Mouse (Mus musculus) liver, postnatal 0 days (tissue): ENCODE measurements around the gene Cux2. TPM values are rescaled to one million over a fixed set of nuclear protein-coding genes. Genes with fewer than 3 reads are reported as not detected.
A peak's percentile ranks its signal among the peaks of the same experiment; 100 is the strongest.

Source experiments
- ATAC-seq: fragments of 200-750 bp; cut with Nextera tagmentation; 2 replicates; pipeline ENCODE4 v1.8.0; 2017; ENCODE audit warnings: mild to moderate bottlenecking, moderate library complexity
- DNase-seq: peaks from one replicate; pipeline ENCODE4 v3.0.0-alpha.2; 2016
- H3K27ac ChIP-seq: fragments of 300-500 bp; sonication (generic); 2 replicates; pipeline ENCODE4 v1.5.1; 2014; ENCODE audit warnings: antibody characterized with exemption, moderate library complexity, mild to moderate bottlenecking, low read depth
- H3K27me3 ChIP-seq: fragments of 300-500 bp; sonication (generic); 2 replicates; pipeline ENCODE4 v1.6.1; 2014; ENCODE audit warnings: low read length, control low read depth, mixed read lengths; ENCODE audit not compliant: insufficient read depth
- H3K36me3 ChIP-seq: fragments of 300-500 bp; sonication (generic); replicated peaks from 2 replicates; pipeline ENCODE4 v1.6.1; 2014; ENCODE audit warnings: mild to moderate bottlenecking, control low read depth, low read length, moderate library complexity, mixed read lengths; ENCODE audit not compliant: insufficient read depth
- H3K4me1 ChIP-seq: fragments of 300-500 bp; sonication (generic); 2 replicates; pipeline ENCODE4 v1.6.1; 2014; ENCODE audit warnings: antibody characterized with exemption, mild to moderate bottlenecking, control low read depth; ENCODE audit not compliant: insufficient read depth
- H3K4me2 ChIP-seq: fragments of 300-500 bp; sonication (generic); 2 replicates; pipeline ENCODE4 v1.6.1; 2014; ENCODE audit warnings: low read depth, mild to moderate bottlenecking, low read length, moderate library complexity, mixed read lengths
- H3K4me3 ChIP-seq: fragments of 300-500 bp; sonication (generic); 2 replicates; pipeline ENCODE4 v1.5.1; 2014; ENCODE audit warnings: low read depth, low read length
- H3K9ac ChIP-seq: fragments of 300-500 bp; sonication (generic); replicated peaks from 2 replicates; pipeline ENCODE4 v1.6.1; 2014; ENCODE audit warnings: mild to moderate bottlenecking, moderate library complexity
- H3K9me3 ChIP-seq: fragments of 300-500 bp; sonication (generic); 2 replicates; pipeline ENCODE4 v1.6.1; 2016; ENCODE audit warnings: mild to moderate bottlenecking, control low read depth, low read length, mixed read lengths
- CTCF ChIP-seq: sonication (generic); IDR thresholded peaks from 2 replicates; pipeline ENCODE4 v1.5.1; 2016; ENCODE audit warnings: antibody characterized with exemption, low read depth
- EP300 ChIP-seq: IDR thresholded peaks from 2 replicates; pipeline ENCODE4 v1.6.1; 2016; ENCODE audit warnings: antibody characterized with exemption, low read depth, mild to moderate bottlenecking
- WGBS: fragments of 180-500 bp; shearing (Covaris S2); extraction: QIAGEN DNeasy Blood & Tissue Kit; methylation state at CpG from one replicate; pipeline ENCODE4 v1.1.7; 2014; ENCODE audit not compliant: insufficient replicate concordance; 5-methylcytosine and 5-hydroxymethylcytosine counted together
- polyA plus RNA-seq: library from polyadenylated mRNA; unstranded; fragments of >200 nt; fragmentation: Nextera tagmentation; extraction: Ambion mirVana; gene quantifications from 2 replicates; pipeline ENCODE4 v1.2.1, GENCODE M21; 2015

The Cux2 gene
- polyA plus RNA-seq, 1 experiment from 2014 or later, result 3.5 TPM

DNA sequence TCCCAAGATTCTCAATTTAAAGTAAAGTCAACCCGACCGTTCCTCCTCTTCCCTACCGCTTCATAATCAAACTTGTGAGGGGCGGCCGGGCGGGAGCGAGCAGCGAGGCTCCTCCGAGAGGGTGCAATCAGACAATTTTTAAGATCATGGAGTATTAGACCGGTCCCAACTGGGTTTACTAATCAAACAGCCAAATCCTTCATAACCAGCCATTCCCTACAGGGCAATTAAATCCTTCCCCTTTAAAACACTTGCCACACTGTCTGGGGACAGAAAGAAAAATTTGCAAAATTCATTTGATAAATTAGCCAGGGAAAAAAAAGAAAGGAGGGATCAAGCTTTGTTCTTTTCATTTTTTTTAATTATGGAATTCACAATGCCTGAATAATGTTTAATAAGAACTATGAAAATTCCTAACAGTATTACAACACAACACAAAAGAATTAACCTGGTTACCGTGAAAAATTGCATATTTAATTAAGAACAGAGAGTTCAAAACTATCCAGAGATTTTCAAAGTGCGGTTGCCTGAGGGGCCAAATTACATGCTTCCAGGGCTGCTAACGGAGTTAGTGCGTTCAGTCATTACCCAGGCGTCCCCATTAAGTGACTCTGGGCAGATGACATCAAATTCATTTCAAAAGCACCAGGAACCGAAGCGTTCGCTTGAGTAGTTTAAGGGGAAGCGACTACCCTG, 17.3 kb downstream of the Cux2 start:
- no peak for ATAC-seq
- 77% methylated on average over 19 of the region's 19 CpGs for WGBS
- TF ChIP-seq CTCF (no peak), EP300 (no peak)

DNA sequence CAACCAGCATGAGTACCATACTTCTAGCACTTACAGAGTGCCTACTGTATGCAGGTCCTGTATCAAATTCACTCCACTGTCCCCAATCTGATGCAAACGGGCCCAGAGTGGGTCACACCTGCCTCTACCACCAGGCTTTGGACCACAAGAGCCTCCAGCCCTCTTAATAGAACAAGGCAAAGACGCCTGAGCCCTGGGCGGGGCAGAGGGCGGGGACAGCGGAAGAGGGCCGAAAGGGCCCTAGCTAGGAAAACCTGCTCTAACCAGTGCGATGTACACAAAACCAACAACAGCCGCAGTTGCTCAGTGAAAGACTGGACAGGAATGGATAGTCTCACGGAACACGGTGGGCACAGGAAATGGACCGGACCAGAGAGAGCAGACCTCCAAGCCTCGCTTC, 18.8 kb downstream of the Cux2 start:
- no peaks in the 10 kb centered on the region for H3K36me3 ChIP-seq
- H3K27ac ChIP-seq, result no peak overlapping the region
- no peaks in the 10 kb centered on the region for H3K9me3 ChIP-seq
- no peaks in the 10 kb centered on the region for H3K27me3 ChIP-seq
- no peak overlapping the region for H3K9ac ChIP-seq
- ATAC-seq (no peak), DNase-seq (no peak)
- no peak overlapping the region for H3K4me2 ChIP-seq
- no peak for TF ChIP-seq EP300
- no peak for TF ChIP-seq CTCF
- H3K4me1 ChIP-seq, result peaks cover 7% of the 10 kb centered on the region; the same call in 1 of the 2 replicates
- 66% methylated on average over 12 of the region's 12 CpGs for WGBS
- no peak overlapping the region for H3K4me3 ChIP-seq

More for the DNA sequence above, 17.3 kb downstream of the Cux2 start:
- Histone ChIP-seq H3K9ac (no peak overlapping the region), H3K4me2 (no peak overlapping the region), H3K36me3 (no peaks in the 10 kb centered on the region), H3K27ac (no peak overlapping the region), H3K27me3 (no peaks in the 10 kb centered on the region), H3K4me3 (no peak overlapping the region), H3K4me1 (no peaks in the 10 kb centered on the region), H3K9me3 (no peaks in the 10 kb centered on the region)
- DNase-seq, result no peak

GRCm38 (mm10) chr5:122030640-122031039, 19.3 kb downstream of the Cux2 start:
- TF ChIP-seq EP300 (no peak), CTCF (no peak)
- WGBS, result 54% methylated on average over 11 of the region's 11 CpGs
- H3K4me3 ChIP-seq, result no peak overlapping the region
- DNase-seq (no peak), ATAC-seq (no peak)
- H3K9me3 ChIP-seq, result no peaks in the 10 kb centered on the region
- H3K4me2 ChIP-seq, result no peak overlapping the region
- H3K9ac ChIP-seq, result no peak overlapping the region
- H3K27ac ChIP-seq, result no peak overlapping the region
- no peaks in the 10 kb centered on the region for H3K36me3 ChIP-seq
- no peaks in the 10 kb centered on the region for H3K27me3 ChIP-seq
- H3K4me1 ChIP-seq, result peaks cover 7% of the 10 kb centered on the region; the same call in 1 of the 2 replicates

DNA sequence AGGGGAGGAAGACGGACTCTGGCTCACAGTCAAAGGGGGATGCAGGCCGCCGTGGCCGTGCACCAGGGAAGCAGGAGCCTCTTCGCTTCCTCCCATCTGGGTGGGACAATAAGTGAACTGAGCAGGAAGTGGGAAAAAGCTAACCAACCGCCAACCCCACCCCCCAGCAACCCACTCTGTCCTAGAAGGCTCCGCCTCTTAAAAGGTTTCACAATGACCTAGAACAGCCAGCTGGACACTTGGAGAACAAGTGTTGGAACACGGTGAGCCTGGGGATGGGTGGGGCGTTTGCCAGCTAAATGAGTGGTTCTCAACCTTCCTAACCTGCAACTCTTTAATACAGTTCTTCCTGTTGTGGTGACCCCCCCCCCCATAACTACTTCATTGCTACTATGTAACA, 23.1 kb downstream of the Cux2 start:
- Histone ChIP-seq H3K4me2 (peak overlapping the region; percentile 59), H3K27me3 (no peaks in the 10 kb centered on the region), H3K36me3 (no peaks in the 10 kb centered on the region)

GRCm38 (mm10) chr5:122026284-122026683, 23.6 kb downstream of the Cux2 start:
- Histone ChIP-seq H3K4me1 (peaks cover 9% of the 10 kb centered on the region), H3K4me3 (0 out of 2 replicates have a peak overlapping the region, but pooled peaks have one; percentile 20), H3K27ac (peak overlapping the region; percentile 93), H3K36me3 (no peaks in the 10 kb centered on the region), H3K9me3 (peaks cover 4% of the 10 kb centered on the region), H3K9ac (no peak overlapping the region), H3K27me3 (no peaks in the 10 kb centered on the region), H3K4me2 (peak overlapping the region; percentile 59)
- ATAC-seq, result peak; percentile 91
- peak; percentile 61 for DNase-seq
- WGBS, result 43% methylated on average over 7 of the region's 7 CpGs
- peak; percentile 48; the same call in 1 of the 2 replicates for TF ChIP-seq EP300
- TF ChIP-seq CTCF, result no peak

More for the DNA sequence above, 23.1 kb downstream of the Cux2 start:
- H3K9ac ChIP-seq, result no peak overlapping the region; the same call in 1 of the 2 replicates
- 38% methylated on average over 9 of the region's 9 CpGs for WGBS
- DNase-seq (peak; percentile 57), ATAC-seq (peak; percentile 83)
- TF ChIP-seq EP300 (0 out of 2 replicates have a peak, but pooled peaks have one; percentile 13), CTCF (no peak)
- peak overlapping the region; percentile 93 for H3K27ac ChIP-seq
- peak overlapping the region; percentile 20; the same call in 1 of the 2 replicates for H3K4me3 ChIP-seq
- H3K4me1 ChIP-seq, result peaks cover 9% of the 10 kb centered on the region
- peaks cover 4% of the 10 kb centered on the region for H3K9me3 ChIP-seq

DNA sequence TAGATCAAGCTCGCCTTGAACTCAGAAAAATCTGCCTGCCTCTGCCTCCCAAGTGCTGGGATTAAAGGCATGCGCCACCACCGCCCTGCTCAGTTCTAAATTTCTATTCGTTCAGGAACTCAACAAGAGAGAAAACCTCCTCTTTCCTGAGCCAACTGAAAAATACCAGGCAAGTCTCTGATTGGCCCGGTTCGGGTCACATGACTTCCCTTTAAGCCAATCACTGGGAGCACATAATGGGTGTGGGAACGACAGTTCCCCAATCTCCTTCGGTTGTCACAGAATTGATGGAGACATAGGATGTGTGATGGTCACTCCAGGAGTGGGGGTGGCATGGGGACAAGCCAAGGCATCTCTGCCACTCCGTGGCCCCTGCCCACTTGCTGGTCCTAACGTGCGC, 24.8 kb downstream of the Cux2 start:
- H3K36me3 ChIP-seq, result no peaks in the 10 kb centered on the region
- WGBS, result 83% methylated on average over 11 of the region's 11 CpGs
- ATAC-seq, result no peak

More for the DNA sequence above, 24.8 kb downstream of the Cux2 start:
- DNase-seq, result peak; percentile 12
- Histone ChIP-seq H3K9me3 (peaks cover 4% of the 10 kb centered on the region), H3K4me2 (no peak overlapping the region), H3K4me3 (no peak overlapping the region), H3K27me3 (no peaks in the 10 kb centered on the region), H3K9ac (no peak overlapping the region), H3K27ac (no peak overlapping the region), H3K4me1 (peaks cover 9% of the 10 kb centered on the region)
- TF ChIP-seq EP300 (no peak), CTCF (no peak)
